Mouse (Mus musculus) gastrocnemius, adult 2 months (tissue): ENCODE measurements at regions not wholly inside any gene's neighbourhood (a gene's known extent, or its start where the extent isn't known, plus 50 kb on each side); places are given as distances from the start of the nearest gene placed in this dataset.

Source experiments
- DNase-seq: peaks from one replicate; pipeline ENCODE4 v3.0.0; 2022
- H3K27ac ChIP-seq: fragments of 200-600 bp; 2 replicates; pipeline ENCODE4 v1.8.1; 2022; ENCODE audit warnings: mild to moderate bottlenecking
- H3K4me3 ChIP-seq: fragments of 200-600 bp; 2 replicates; pipeline ENCODE4 v1.8.1; 2022; ENCODE audit warnings: mild to moderate bottlenecking, moderate library complexity
- CTCF ChIP-seq: fragments of 200-600 bp; IDR thresholded peaks from 2 replicates; pipeline ENCODE4 v1.8.1; 2022; ENCODE audit warnings: antibody characterized with exemption, mild to moderate bottlenecking, moderate library complexity
- intact Hi-C: fragments of 180-260 bp; cut with DNase I; formaldehyde crosslinking; loops from one replicate; pipeline ENCODE4 v1.15.1; 2025

DNA sequence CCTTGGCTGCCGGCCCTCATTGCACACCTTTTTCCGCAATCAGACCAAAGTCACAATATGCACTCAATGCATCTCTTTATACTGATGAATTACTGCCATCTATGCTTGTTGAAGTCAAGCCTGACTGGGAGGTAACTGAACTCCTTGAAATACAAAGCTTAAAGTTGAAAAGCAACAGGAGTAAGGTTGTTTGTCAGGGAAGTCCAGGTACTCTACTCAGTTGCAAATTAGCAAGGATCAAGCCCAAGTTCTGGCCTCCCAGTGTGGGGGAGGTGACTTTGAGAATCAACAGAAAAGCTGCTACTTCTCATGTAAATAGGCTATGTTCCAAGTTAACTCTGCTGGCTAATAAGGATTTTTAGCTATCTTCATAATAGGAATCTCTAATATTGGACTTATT is 151.0 kb upstream of the Gm49339 start:
- DNase-seq: no peak
- Histone ChIP-seq H3K4me3 (no peak overlapping the region), H3K27ac (no peak overlapping the region)
- no peak for TF ChIP-seq CTCF
- intact Hi-C loops: no loop called here
